Mouse (Mus musculus) E14TG2a.4 (cell line): ENCODE data around the gene Stam.

Source experiments
- CTCF ChIP-seq: conservative IDR thresholded peaks from 2 replicates; pipeline ENCODE4 v1.5.1; 2014; ENCODE audit warnings: low read length
- NANOG ChIP-seq: IDR thresholded peaks from 2 replicates; pipeline ENCODE4 v1.6.1; 2014; ENCODE audit warnings: borderline replicate concordance, low read length, mixed read lengths
- POU5F1 ChIP-seq: IDR thresholded peaks from 2 replicates; pipeline ENCODE4 v1.6.1; 2014; ENCODE audit warnings: low read length, borderline replicate concordance

- no peak for TF ChIP-seq CTCF
- no peak for TF ChIP-seq POU5F1
- no peak for TF ChIP-seq NANOG
These were observed 4.9 kb upstream of the Stam start for GRCm38 (mm10) chr2:14069027-14069426.
